Mouse (Mus musculus) heart, embryonic 12.5 days (tissue): Measurements from ENCODE around the gene Dohh. TPM values are rescaled to one million over a fixed set of nuclear protein-coding genes. Genes with fewer than 3 reads are reported as not detected.

Experiments
- ATAC-seq: fragments of 200-750 bp; cut with Nextera tagmentation; 2 replicates; pipeline ENCODE4 v1.8.0; 2017; ENCODE audit warnings: moderate TSS enrichment, moderate library complexity; ENCODE audit not compliant: insufficient number of reproducible peaks, low FRiP score
- H3K27ac ChIP-seq: fragments of 300-500 bp; sonication (generic); 2 replicates; pipeline ENCODE4 v1.5.1; 2016; ENCODE audit warnings: mild to moderate bottlenecking, moderate library complexity; ENCODE audit not compliant: poor library complexity, severe bottlenecking
- H3K27me3 ChIP-seq: fragments of 300-500 bp; sonication (generic); replicated peaks from 2 replicates; pipeline ENCODE4 v1.6.1; 2016; ENCODE audit warnings: mild to moderate bottlenecking, moderate library complexity
- H3K36me3 ChIP-seq: fragments of 300-500 bp; sonication (generic); 2 replicates; pipeline ENCODE4 v1.6.1; 2016; ENCODE audit warnings: mild to moderate bottlenecking, moderate library complexity
- H3K4me1 ChIP-seq: fragments of 300-500 bp; sonication (generic); replicated peaks from 2 replicates; pipeline ENCODE4 v1.6.1; 2016; ENCODE audit warnings: mild to moderate bottlenecking
- H3K4me2 ChIP-seq: fragments of 300-500 bp; sonication (generic); 2 replicates; pipeline ENCODE4 v1.6.1; 2016; ENCODE audit warnings: mild to moderate bottlenecking, moderate library complexity
- H3K4me3 ChIP-seq: fragments of 300-500 bp; sonication (generic); 2 replicates; pipeline ENCODE4 v1.5.1; 2016; ENCODE audit warnings: mild to moderate bottlenecking
- H3K9ac ChIP-seq: fragments of 300-500 bp; sonication (generic); 2 replicates; pipeline ENCODE4 v1.6.1; 2016; ENCODE audit warnings: mild to moderate bottlenecking, moderate library complexity
- H3K9me3 ChIP-seq: fragments of 300-500 bp; sonication (generic); replicated peaks from 2 replicates; pipeline ENCODE4 v1.6.1; 2016; ENCODE audit warnings: mild to moderate bottlenecking, moderate library complexity
- WGBS: fragments of 180-500 bp; shearing (Covaris S2); methylation state at CpG from one replicate; pipeline ENCODE4 v1.1.7; 2016; 5-methylcytosine and 5-hydroxymethylcytosine counted together
- polyA plus RNA-seq: library from polyadenylated mRNA; unstranded; fragments of >200 nt; fragmentation: Nextera tagmentation; extraction: Ambion mirVana; gene quantifications from 2 replicates; pipeline ENCODE4 v1.2.1, GENCODE M21; 2016

Dohh gene
- polyA plus RNA-seq: 66.7 and 66.9 TPM in 2 replicates

- H3K4me1 ChIP-seq: peaks cover 30% of the 10 kb centered on the region
- no peaks in the 10 kb centered on the region for H3K27me3 ChIP-seq
- H3K27ac ChIP-seq: peak within 1 kb of the TSS; percentile 77
- H3K4me2 ChIP-seq: peak within 1 kb of the TSS; percentile 86
- WGBS: 7% methylated on average over 54 of the region's 54 CpGs
- H3K9me3 ChIP-seq: no peaks in the 10 kb centered on the region
- H3K36me3 ChIP-seq: peaks cover 34% of the 10 kb centered on the region
- peak within 1 kb of the TSS; percentile 78 for H3K9ac ChIP-seq
- H3K4me3 ChIP-seq: peak within 1 kb of the TSS; percentile 70
- peak; percentile 90 for ATAC-seq
These were observed at the start of gene Dohh, which contains the start of gene Gm48551 for GRCm38 (mm10) chr10:81383802-81384604. Gene Dohh (plus strand): TSS chr10:81384428. Gene Gm48551 (plus strand): TSS chr10:81384466.

- H3K9me3 ChIP-seq: no peaks in the 10 kb centered on the region
- peak overlapping the region; percentile 38 for H3K9ac ChIP-seq
- H3K27me3 ChIP-seq: peaks cover 25% of the 10 kb centered on the region
- H3K4me2 ChIP-seq: peak overlapping the region; percentile 16; the same call in 1 of the 2 replicates
- 45% methylated on average over 19 of the region's 19 CpGs for whole genome bisulfite sequencing
- H3K4me3 ChIP-seq: no peak overlapping the region
- peaks cover 29% of the 10 kb centered on the region for H3K4me1 ChIP-seq
- H3K27ac ChIP-seq: peak overlapping the region; percentile 70
- H3K36me3 ChIP-seq: peaks cover 5% of the 10 kb centered on the region; the same call in 1 of the 2 replicates
- no peak for ATAC-seq
These were observed 48.6 kb upstream of the Dohh start for GRCm38 (mm10) chr10:81335393-81336340.

- no peak overlapping the region for H3K4me3 ChIP-seq
- no peak overlapping the region for H3K4me2 ChIP-seq
- peaks cover 28% of the 10 kb centered on the region for H3K4me1 ChIP-seq
- no peak for ATAC-seq
- no peak overlapping the region for H3K27ac ChIP-seq
- H3K36me3 ChIP-seq: peaks cover 5% of the 10 kb centered on the region; the same call in 1 of the 2 replicates
- no peaks in the 10 kb centered on the region for H3K9me3 ChIP-seq
- 0 out of 2 replicates have a peak overlapping the region, but pooled peaks have one; percentile 38 for H3K9ac ChIP-seq
- H3K27me3 ChIP-seq: peaks cover 32% of the 10 kb centered on the region
- 92% methylated on average over 4 of the region's 4 CpGs for WGBS
These were observed 47.7 kb upstream of the Dohh start for GRCm38 (mm10) chr10:81336558-81336957.

GRCm38 (mm10) chr10:81340551-81341332 lies 43.5 kb upstream of the Dohh start:
- H3K4me2 ChIP-seq: no peak overlapping the region

GRCm38 (mm10) chr10:81341333-81341949 lies 42.8 kb upstream of the Dohh start:
- Histone ChIP-seq H3K9ac (no peak overlapping the region), H3K4me2 (no peak overlapping the region), H3K27ac (no peak overlapping the region), H3K4me3 (no peak overlapping the region), H3K27me3 (peaks cover 58% of the 10 kb centered on the region), H3K9me3 (no peaks in the 10 kb centered on the region), H3K36me3 (peaks cover 12% of the 10 kb centered on the region), H3K4me1 (peaks cover 18% of the 10 kb centered on the region)
- ATAC-seq: no peak
- 30% methylated on average over 16 of the region's 16 CpGs for WGBS

More at GRCm38 (mm10) chr10:81340551-81341332, 43.5 kb upstream of the Dohh start:
- 35% methylated on average over 17 of the region's 17 CpGs for WGBS
- Histone ChIP-seq H3K9me3 (no peaks in the 10 kb centered on the region), H3K27me3 (peaks cover 58% of the 10 kb centered on the region), H3K27ac (no peak overlapping the region), H3K9ac (no peak overlapping the region), H3K4me1 (peaks cover 23% of the 10 kb centered on the region), H3K4me3 (no peak overlapping the region), H3K36me3 (peaks cover 6% of the 10 kb centered on the region)
- peak; percentile 36; the same call in 1 of the 2 replicates for ATAC-seq

GRCm38 (mm10) chr10:81342686-81343505 lies 41.3 kb upstream of the Dohh start, which contains the start of gene Gipc3:
Gene Gipc3 (minus strand): TSS chr10:81343266.
- H3K27me3 ChIP-seq: peaks cover 51% of the 10 kb centered on the region
- H3K9ac ChIP-seq: peak within 1 kb of the TSS; percentile 74
- peaks cover 32% of the 10 kb centered on the region for H3K4me1 ChIP-seq
- H3K4me2 ChIP-seq: peak within 1 kb of the TSS; percentile 88
- WGBS: 8% methylated on average over 38 of the region's 67 CpGs
- no peak within 1 kb of the TSS for H3K27ac ChIP-seq
- ATAC-seq: no peak
- H3K4me3 ChIP-seq: peak within 1 kb of the TSS; percentile 55
- H3K36me3 ChIP-seq: peaks cover 19% of the 10 kb centered on the region
- H3K9me3 ChIP-seq: no peaks in the 10 kb centered on the region

- Histone ChIP-seq H3K4me3 (no peak overlapping the region), H3K27ac (no peak overlapping the region), H3K4me1 (peaks cover 48% of the 10 kb centered on the region), H3K4me2 (no peak overlapping the region), H3K27me3 (peaks cover 41% of the 10 kb centered on the region), H3K9me3 (no peaks in the 10 kb centered on the region), H3K36me3 (peaks cover 26% of the 10 kb centered on the region), H3K9ac (no peak overlapping the region)
- WGBS: 42% methylated on average over 8 of the region's 8 CpGs
- no peak for ATAC-seq
These were observed 39.6 kb upstream of the Dohh start for GRCm38 (mm10) chr10:81344421-81345161.

- Histone ChIP-seq H3K27me3 (peaks cover 41% of the 10 kb centered on the region), H3K4me2 (no peak overlapping the region), H3K9me3 (no peaks in the 10 kb centered on the region), H3K36me3 (peaks cover 26% of the 10 kb centered on the region), H3K27ac (no peak overlapping the region), H3K9ac (no peak overlapping the region), H3K4me3 (no peak overlapping the region), H3K4me1 (peaks cover 49% of the 10 kb centered on the region)
- 73% methylated on average over 4 of the region's 4 CpGs for WGBS
- ATAC-seq: no peak
These were observed 39.1 kb upstream of the Dohh start for GRCm38 (mm10) chr10:81345162-81345534.

- peak; percentile 44 for ATAC-seq
- Histone ChIP-seq H3K9me3 (no peaks in the 10 kb centered on the region), H3K9ac (peak overlapping the region; percentile 56), H3K4me3 (peak overlapping the region; percentile 23), H3K27ac (peak overlapping the region; percentile 61; the same call in 1 of the 2 replicates), H3K36me3 (peaks cover 26% of the 10 kb centered on the region), H3K4me1 (peaks cover 51% of the 10 kb centered on the region), H3K4me2 (peak overlapping the region; percentile 57), H3K27me3 (peaks cover 30% of the 10 kb centered on the region)
- 11% methylated on average over 55 of the region's 55 CpGs for WGBS
These were observed 37.7 kb upstream of the Dohh start for GRCm38 (mm10) chr10:81346453-81347067.
